ENCODE assay signal across 9 mouse cellular contexts in the genomic region with DNA sequence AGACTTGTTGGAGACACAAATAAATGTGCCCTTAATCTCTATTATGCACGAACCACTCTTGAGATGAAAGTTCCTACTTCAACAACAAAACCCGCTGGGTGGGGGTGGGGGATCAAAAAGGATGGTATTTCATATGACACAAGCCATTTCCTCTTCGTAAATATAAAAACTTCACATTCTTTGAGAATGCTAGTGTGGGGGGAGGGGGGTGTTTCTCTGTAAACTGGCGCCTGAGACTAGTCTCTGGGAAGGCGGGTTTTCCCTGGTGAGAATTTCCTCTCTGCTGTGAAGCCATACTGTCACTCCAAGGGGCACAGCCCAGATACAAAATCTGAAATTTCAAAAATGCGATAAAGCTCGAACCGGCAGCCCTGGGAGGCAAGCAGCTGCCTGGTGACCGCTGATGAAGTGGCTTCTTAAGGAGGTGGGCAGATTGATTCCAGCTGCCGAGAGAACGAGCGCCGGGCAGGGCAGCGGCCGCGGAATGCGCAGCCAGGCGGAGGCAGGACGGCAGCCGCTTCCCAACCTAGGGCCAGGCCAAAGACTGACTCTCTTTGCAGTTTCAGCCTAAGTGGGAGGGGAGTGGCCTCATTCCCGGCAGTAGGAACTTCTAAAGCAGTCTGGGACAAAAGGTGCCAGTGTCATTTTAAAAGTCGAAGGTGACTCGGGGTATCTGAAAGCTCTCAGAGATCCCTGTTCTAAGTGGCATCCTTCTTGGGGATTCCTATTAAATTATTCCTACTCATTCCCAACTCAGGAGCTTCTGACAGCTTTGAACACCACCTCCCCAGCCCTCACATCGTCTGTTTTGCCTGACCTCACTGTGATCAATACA. TPM values are rescaled to one million over a fixed set of nuclear protein-coding genes. Genes with fewer than 3 reads are reported as not detected.
DNase-seq lines count a peak whose midpoint lies in the region; ATAC-seq and TF ChIP-seq lines count a peak whose summit lies in the region.
"Had no signal": no experiment of that assay in that cellular context is flagged by ENCODE, and none has a peak within 500 bp of the region (broad histone marks: within the 10 kb centered on the region; RNA-seq: fewer than 3 reads in every experiment).

No protein-coding gene starts in this region.

- peak; percentile 70 for ATAC-seq in embryonic facial prominence, embryonic 14.5 days (ENCODE audit: low read depth)
- ATAC-seq in heart, embryonic 15.5 days (replicated peaks; ENCODE audit: insufficient number of reproducible peaks, insufficient read depth, low FRiP score, low read depth) = peak; percentile 62
- ATAC-seq in stomach, embryonic 16.5 days (ENCODE audit: insufficient read depth, low FRiP score) = peak; percentile 71; the same call in 1 of the 2 replicates

- no peaks in the 10 kb centered on the region for H3K9me3 ChIP-seq in embryonic facial prominence, embryonic 14.5 days (ENCODE audit: control insufficient read depth, low read length)
- H3K9me3 ChIP-seq in heart, embryonic 15.5 days (replicated peaks) = no peaks in the 10 kb centered on the region
- H3K9me3 ChIP-seq in stomach, embryonic 16.5 days (replicated peaks; ENCODE audit: control insufficient read depth, low read length) = no peaks in the 10 kb centered on the region

- no peak for DNase-seq in layer of hippocampus, adult 2 months (ENCODE audit: low spot score in 2 of 2)
- no peak for DNase-seq in layer of hippocampus, postnatal 25 days (ENCODE audit: extremely low spot score in 1 of 2, low spot score in 1 of 2)
- DNase-seq in embryonic facial prominence, embryonic 14.5 days (ENCODE audit: low spot score) = peak; percentile 77
- peak; percentile 78 for DNase-seq in kidney, postnatal 10 days
- DNase-seq in lung, postnatal 4 days = peak; percentile 81 to 93
- DNase-seq in thymus, postnatal 14 days = no peak

- peak overlapping the region; percentile 64; the same call in 1 of the 2 replicates for H3K9ac ChIP-seq in embryonic facial prominence, embryonic 14.5 days (ENCODE audit: low read depth, low read length)
- H3K9ac ChIP-seq in heart, embryonic 15.5 days = peak overlapping the region; percentile 84
- peak overlapping the region; percentile 73 for H3K9ac ChIP-seq in stomach, embryonic 16.5 days (ENCODE audit: low read length)

- H3K4me3 ChIP-seq in layer of hippocampus, adult 2 months = peak overlapping the region; percentile 46
- peak overlapping the region; percentile 68 for H3K4me3 ChIP-seq in embryonic facial prominence, embryonic 14.5 days (ENCODE audit: low read depth, low read length)
- H3K4me3 ChIP-seq in heart, embryonic 15.5 days = peak overlapping the region; percentile 88
- H3K4me3 ChIP-seq in stomach, embryonic 16.5 days (replicated peaks; ENCODE audit: low read length) = peak overlapping the region; percentile 72

- H3K4me2 ChIP-seq in embryonic facial prominence, embryonic 14.5 days (ENCODE audit: low read depth, low read length) = peak overlapping the region; percentile 99
- peak overlapping the region; percentile 85 for H3K4me2 ChIP-seq in heart, embryonic 15.5 days
- peak overlapping the region; percentile 95 for H3K4me2 ChIP-seq in stomach, embryonic 16.5 days (ENCODE audit: low read depth, low read length)

- 0 out of 2 replicates have a peak, but pooled peaks cover 3% of the 10 kb centered on the region for H3K27me3 ChIP-seq in embryonic facial prominence, embryonic 14.5 days (replicated peaks; ENCODE audit: control insufficient read depth, insufficient read depth, low read length)
- H3K27me3 ChIP-seq in heart, embryonic 15.5 days = no peaks in the 10 kb centered on the region
- 0 out of 2 replicates have a peak, but pooled peaks cover 9% of the 10 kb centered on the region for H3K27me3 ChIP-seq in stomach, embryonic 16.5 days (ENCODE audit: control insufficient read depth, insufficient read depth, low read length)
- H3K27me3 ChIP-seq: CH12.LX had no signal

- H3K4me1 ChIP-seq in embryonic facial prominence, embryonic 14.5 days (ENCODE audit: control insufficient read depth, insufficient read depth, low read length) = peaks cover 16% of the 10 kb centered on the region; the same call in 1 of the 2 replicates
- peaks cover 21% of the 10 kb centered on the region for H3K4me1 ChIP-seq in heart, embryonic 15.5 days (replicated peaks)
- H3K4me1 ChIP-seq in stomach, embryonic 16.5 days (ENCODE audit: control insufficient read depth, insufficient read depth, low read length) = peaks cover 15% of the 10 kb centered on the region

- no peak overlapping the region for H3K27ac ChIP-seq in layer of hippocampus, adult 2 months
- H3K27ac ChIP-seq in embryonic facial prominence, embryonic 14.5 days (replicated peaks; ENCODE audit: low read depth, low read length) = peak overlapping the region; percentile 23; the same call in 1 of the 2 replicates
- peak overlapping the region; percentile 95 for H3K27ac ChIP-seq in heart, embryonic 15.5 days
- H3K27ac ChIP-seq in stomach, embryonic 16.5 days (ENCODE audit: low read length) = peak overlapping the region; percentile 53

- TF ChIP-seq CTCF in layer of hippocampus, adult 2 months (conservative IDR thresholded peaks at IDR 0.05) = no peak

- WGBS in embryonic facial prominence, embryonic 14.5 days = 1% methylated on average over 24 of the region's 24 CpGs
- WGBS in heart, embryonic 15.5 days = under 1% methylated on average over 24 of the region's 24 CpGs
- WGBS in stomach, embryonic 16.5 days = 1% methylated on average over 24 of the region's 24 CpGs

- no peaks in the 10 kb centered on the region for H3K36me3 ChIP-seq in embryonic facial prominence, embryonic 14.5 days (ENCODE audit: control insufficient read depth, insufficient read depth, low read length)
- H3K36me3 ChIP-seq in heart, embryonic 15.5 days = no peaks in the 10 kb centered on the region
- no peaks in the 10 kb centered on the region for H3K36me3 ChIP-seq in stomach, embryonic 16.5 days (ENCODE audit: control insufficient read depth, insufficient read depth, low read length)

RNA-seq across cellular contexts. Expression of a gene that starts 2.2 kb away (rescaled TPM):
- 10 to 100 TPM; 24.6 to 25.7 TPM for total RNA-seq in layer of hippocampus, adult 2 months (2021)
- 10 to 100 TPM; 17.8 to 25.1 TPM for total RNA-seq in layer of hippocampus, postnatal 25 days (2021)
- 13.7 and 15.7 TPM in 2 replicates for polyA plus RNA-seq in embryonic facial prominence, embryonic 14.5 days (2014; fragmentation: Nextera tagmentation; extraction: Ambion mirVana)
- polyA plus RNA-seq in heart, embryonic 15.5 days (2015; fragmentation: Nextera tagmentation; extraction: Ambion mirVana) = 6.0 TPM in 2 replicates
- polyA plus RNA-seq in stomach, embryonic 16.5 days (2015; fragmentation: Nextera tagmentation; extraction: Ambion mirVana) = 9.4 and 11.5 TPM in 2 replicates
- total RNA-seq: CH12.LX had no signal

Comparison
In these comparisons a context has a peak if more than half of its experiments do, and no peak if none do; other contexts are left out.
1. DNase-seq: peak in embryonic facial prominence, embryonic 14.5 days (single experiment), kidney, postnatal 10 days (single experiment) and lung, postnatal 4 days (2 of 2); none in layer of hippocampus, adult 2 months (0 of 2), layer of hippocampus, postnatal 25 days (0 of 2) and thymus, postnatal 14 days (single experiment).
2. Peak in every context shown above with its lines, with median percentiles within 50 percentile points of each other: H3K4me3 ChIP-seq, ATAC-seq, H3K4me2 ChIP-seq and H3K9ac ChIP-seq.